Mouse (Mus musculus) myocyte (in vitro differentiated cells): ENCODE results near the gene Pdilt. TPM values are rescaled to one million over a fixed set of nuclear protein-coding genes. Genes with fewer than 3 reads are reported as not detected.

ENCODE experiments used
- H3K27me3 ChIP-seq: one replicate; pipeline ENCODE4 v1.6.1; 2011; ENCODE audit not compliant: control insufficient read depth, insufficient read depth, insufficient read length
- H3K36me3 ChIP-seq: one replicate; pipeline ENCODE4 v1.6.1; 2011; ENCODE audit not compliant: control insufficient read depth, insufficient read depth
- H3K4me2 ChIP-seq: one replicate; pipeline ENCODE4 v1.6.1; 2011; ENCODE audit warnings: low read depth, control low read depth
- H3K4me3 ChIP-seq: one replicate; pipeline ENCODE4 v1.5.1; 2011; ENCODE audit warnings: mild to moderate bottlenecking, control low read depth, moderate library complexity
- H3K79me2 ChIP-seq: one replicate; pipeline ENCODE4 v1.6.1; 2011; ENCODE audit not compliant: control insufficient read depth, insufficient read depth
- H3ac ChIP-seq: one replicate; pipeline ENCODE4 v1.6.1; 2011; ENCODE audit not compliant: control insufficient read depth, insufficient read length
- CEBPB ChIP-seq: IDR thresholded peaks from 2 replicates; pipeline ENCODE4 v1.6.1; 2011; ENCODE audit warnings: mild to moderate bottlenecking, moderate library complexity; ENCODE audit not compliant: poor library complexity, insufficient read depth, severe bottlenecking
- E2F4 ChIP-seq: IDR thresholded peaks from one replicate; pipeline ENCODE4 v1.6.1; 2011; ENCODE audit warnings: mild to moderate bottlenecking, control low read depth, moderate library complexity; ENCODE audit not compliant: insufficient read depth
- MAX ChIP-seq: IDR thresholded peaks from one replicate; pipeline ENCODE4 v1.6.1; 2011; ENCODE audit warnings: low read depth, mild to moderate bottlenecking, control low read depth
- MYOD1 ChIP-seq, 3 experiments: IDR thresholded peaks; one replicate each; pipeline ENCODE4 v1.6.1; 2011; ENCODE audit warnings: control low read depth in 2 of 3, low read depth in 2 of 3, mild to moderate bottlenecking in 2 of 3, moderate library complexity in 1 of 3; ENCODE audit not compliant: insufficient read length in 2 of 3, control insufficient read depth in 1 of 3
- MYOG ChIP-seq, 3 experiments: IDR thresholded peaks; one replicate each; pipeline ENCODE4 v1.6.1; 2011; ENCODE audit warnings: control low read depth in 2 of 3, low read depth in 2 of 3, mild to moderate bottlenecking in 2 of 3; ENCODE audit not compliant: insufficient read length in 2 of 3, control insufficient read depth in 1 of 3, insufficient read depth in 1 of 3
- POLR2A ChIP-seq: IDR thresholded peaks from one replicate; pipeline ENCODE4 v1.6.1; 2011; ENCODE audit warnings: low read depth, mild to moderate bottlenecking, control low read depth, moderate library complexity; ENCODE audit not compliant: insufficient read length
- POLR2AphosphoS2 ChIP-seq: IDR thresholded peaks from one replicate; pipeline ENCODE4 v1.6.1; 2011; ENCODE audit warnings: low read depth, control low read depth; ENCODE audit not compliant: insufficient read length
- REST ChIP-seq: IDR thresholded peaks from one replicate; pipeline ENCODE4 v1.6.1; 2011; ENCODE audit warnings: mild to moderate bottlenecking, control low read depth, moderate library complexity; ENCODE audit not compliant: insufficient read depth, insufficient read length
- SRF ChIP-seq: IDR thresholded peaks from one replicate; pipeline ENCODE4 v1.6.1; 2011; ENCODE audit warnings: low read depth; ENCODE audit not compliant: control insufficient read depth, insufficient read length
- TCF12 ChIP-seq: IDR thresholded peaks from one replicate; pipeline ENCODE4 v1.6.1; 2011; ENCODE audit warnings: mild to moderate bottlenecking, control low read depth; ENCODE audit not compliant: poor library complexity, insufficient read depth, severe bottlenecking
- TCF3 ChIP-seq: IDR thresholded peaks from one replicate; pipeline ENCODE4 v1.6.1; 2011; ENCODE audit warnings: low read depth, control low read depth; ENCODE audit not compliant: insufficient read length
- USF1 ChIP-seq: IDR thresholded peaks from one replicate; pipeline ENCODE4 v1.6.1; 2011; ENCODE audit warnings: low read depth, mild to moderate bottlenecking, control low read depth, moderate library complexity
- polyA plus RNA-seq: library from polyadenylated mRNA; unstranded; fragments of >200 nt; fragmentation: generic; extraction: Trizol; gene quantifications from one replicate; pipeline ENCODE4 v1.2.1, GENCODE M21; 2012; ENCODE audit warnings: missing spikeins

Gene Pdilt
- polyA plus RNA-seq, 1 experiment = not detected

GRCm38 (mm10) chr7:119550471-119551222 lies 27.4 kb upstream of the Pdilt start:
- H3K36me3 ChIP-seq = no peaks in the 10 kb centered on the region
- H3ac ChIP-seq = no peak overlapping the region
- no peak overlapping the region for H3K4me3 ChIP-seq
- H3K79me2 ChIP-seq = no peaks in the 10 kb centered on the region
- no peak overlapping the region for H3K4me2 ChIP-seq
- H3K27me3 ChIP-seq = no peaks in the 10 kb centered on the region
- no peak for TF ChIP-seq E2F4

- no peaks in the 10 kb centered on the region for H3K79me2 ChIP-seq
- H3K36me3 ChIP-seq = no peaks in the 10 kb centered on the region
Measured at GRCm38 (mm10) chr7:119545572-119545971, 22.3 kb upstream of the Pdilt start.

GRCm38 (mm10) chr7:119542445-119542844 lies 19.2 kb upstream of the Pdilt start:
- Histone ChIP-seq H3K4me3 (no peak overlapping the region), H3K79me2 (no peaks in the 10 kb centered on the region), H3K27me3 (no peaks in the 10 kb centered on the region), H3ac (no peak overlapping the region), H3K36me3 (no peaks in the 10 kb centered on the region), H3K4me2 (no peak overlapping the region)
- no peak for TF ChIP-seq MYOG (IDR thresholded peaks at IDR 0.05; ENCODE audit: control insufficient read depth in 1 of 3, insufficient read depth in 1 of 3, insufficient read length in 2 of 3, low read depth in 2 of 3)
- no peak for TF ChIP-seq CEBPB
- TF ChIP-seq E2F4 = no peak
- TF ChIP-seq USF1 = no peak
- no peak for TF ChIP-seq MAX
- no peak for TF ChIP-seq REST
- no peak for TF ChIP-seq POLR2A
- no peak for TF ChIP-seq POLR2AphosphoS2
- TF ChIP-seq TCF3 = no peak
- TF ChIP-seq MYOD1 (IDR thresholded peaks at IDR 0.05; ENCODE audit: control insufficient read depth in 1 of 3, insufficient read length in 2 of 3, low read depth in 2 of 3) = no peak
- TF ChIP-seq TCF12 = no peak
- TF ChIP-seq SRF = no peak

More at GRCm38 (mm10) chr7:119545572-119545971, 22.3 kb upstream of the Pdilt start:
- no peak overlapping the region for H3K4me2 ChIP-seq
- no peak overlapping the region for H3K4me3 ChIP-seq
- H3K27me3 ChIP-seq = no peaks in the 10 kb centered on the region
- H3ac ChIP-seq = no peak overlapping the region
- TF ChIP-seq TCF3 = no peak
- TF ChIP-seq TCF12 = no peak
- no peak for TF ChIP-seq CEBPB
- TF ChIP-seq MYOG (IDR thresholded peaks at IDR 0.05; ENCODE audit: control insufficient read depth in 1 of 3, insufficient read depth in 1 of 3, insufficient read length in 2 of 3, low read depth in 2 of 3) = no peak
- TF ChIP-seq E2F4 = no peak
- TF ChIP-seq MYOD1 (IDR thresholded peaks at IDR 0.05; ENCODE audit: control insufficient read depth in 1 of 3, insufficient read length in 2 of 3, low read depth in 2 of 3) = no peak
- TF ChIP-seq MAX = no peak
- no peak for TF ChIP-seq POLR2AphosphoS2

GRCm38 (mm10) chr7:119534389-119534788 lies 11.1 kb upstream of the Pdilt start:
- Histone ChIP-seq H3ac (no peak overlapping the region), H3K36me3 (no peaks in the 10 kb centered on the region), H3K4me2 (no peak overlapping the region), H3K79me2 (no peaks in the 10 kb centered on the region), H3K27me3 (no peaks in the 10 kb centered on the region), H3K4me3 (no peak overlapping the region)
- TF ChIP-seq TCF12 = no peak
- TF ChIP-seq REST = no peak
- TF ChIP-seq CEBPB = no peak
- no peak for TF ChIP-seq SRF
- no peak for TF ChIP-seq MAX
- TF ChIP-seq E2F4 = no peak
- no peak for TF ChIP-seq TCF3
- TF ChIP-seq MYOG (IDR thresholded peaks at IDR 0.05; ENCODE audit: control insufficient read depth in 1 of 3, insufficient read depth in 1 of 3, insufficient read length in 2 of 3, low read depth in 2 of 3) = no peak
- no peak for TF ChIP-seq MYOD1 (IDR thresholded peaks at IDR 0.05; ENCODE audit: control insufficient read depth in 1 of 3, insufficient read length in 2 of 3, low read depth in 2 of 3)
- no peak for TF ChIP-seq POLR2AphosphoS2
- no peak for TF ChIP-seq POLR2A
- TF ChIP-seq USF1 = no peak

GRCm38 (mm10) chr7:119532924-119533323 lies 9.6 kb upstream of the Pdilt start:
- no peaks in the 10 kb centered on the region for H3K79me2 ChIP-seq
- H3K4me3 ChIP-seq = no peak overlapping the region
- no peaks in the 10 kb centered on the region for H3K36me3 ChIP-seq
- TF ChIP-seq TCF3 (no peak), REST (no peak), E2F4 (no peak), CEBPB (no peak), MAX (no peak), POLR2AphosphoS2 (no peak), USF1 (no peak), SRF (no peak), POLR2A (no peak), TCF12 (no peak), MYOG (IDR thresholded peaks at IDR 0.05; ENCODE audit: control insufficient read depth in 1 of 3, insufficient read depth in 1 of 3, insufficient read length in 2 of 3, low read depth in 2 of 3) (no peak), MYOD1 (IDR thresholded peaks at IDR 0.05; ENCODE audit: control insufficient read depth in 1 of 3, insufficient read length in 2 of 3, low read depth in 2 of 3) (no peak)
- H3K4me2 ChIP-seq = no peak overlapping the region
- H3K27me3 ChIP-seq = no peaks in the 10 kb centered on the region
- H3ac ChIP-seq = no peak overlapping the region
